In genomic region chr1:22862985-22863384, GRCm38 (mm10) we compare ENCODE assay signal across 20 mouse cellular contexts. TPM values are rescaled to one million over a fixed set of nuclear protein-coding genes. Genes with fewer than 3 reads are reported as not detected.
DNase-seq lines count a peak whose midpoint lies in the region; ATAC-seq and TF ChIP-seq lines count a peak whose summit lies in the region.
"Had no signal": no experiment of that assay in that cellular context is flagged by ENCODE, and none has a peak within 500 bp of the region (broad histone marks: within the 10 kb centered on the region; RNA-seq: fewer than 3 reads in every experiment).

No protein-coding gene starts in this region.

- no peaks in the 10 kb centered on the region for H3K36me3 ChIP-seq in MEL (ENCODE audit: control insufficient read depth in 1 of 2, insufficient read depth in 2 of 2, low read length in 2 of 2)
- no peaks in the 10 kb centered on the region for H3K36me3 ChIP-seq in heart, embryonic 13.5 days
- no peaks in the 10 kb centered on the region for H3K36me3 ChIP-seq in lung, postnatal 0 days (ENCODE audit: insufficient read depth, low read length)
- no peaks in the 10 kb centered on the region for H3K36me3 ChIP-seq in midbrain, embryonic 16.5 days (ENCODE audit: control insufficient read depth, insufficient read depth, low read length)
- H3K36me3 ChIP-seq: hindbrain, embryonic 13.5 days; limb, embryonic 10.5 days; lung, embryonic 15.5 days; neural tube, embryonic 13.5 days had no signal

- H3K4me3 ChIP-seq in MEL (ENCODE audit: control insufficient read depth in 1 of 2, insufficient read depth in 1 of 2, low read depth in 2 of 2, low read length in 2 of 2), result no peak overlapping the region
- no peak overlapping the region for H3K4me3 ChIP-seq in heart, embryonic 13.5 days
- H3K4me3 ChIP-seq in lung, postnatal 0 days (ENCODE audit: low read depth, low read length), result no peak overlapping the region
- no peak overlapping the region for H3K4me3 ChIP-seq in midbrain, embryonic 16.5 days (ENCODE audit: low read depth, low read length)
- H3K4me3 ChIP-seq: hindbrain, embryonic 13.5 days; limb, embryonic 10.5 days; lung, embryonic 15.5 days; neural tube, embryonic 13.5 days had no signal

- ATAC-seq in heart, embryonic 13.5 days (ENCODE audit: extremely low read depth, insufficient number of reproducible peaks, low FRiP score, low TSS enrichment), result no peak
- ATAC-seq in lung, postnatal 0 days, result no peak
- ATAC-seq in midbrain, embryonic 16.5 days, result no peak
- ATAC-seq: forebrain, embryonic 14.5 days; intestine, embryonic 16.5 days had no signal

- WGBS in heart, embryonic 13.5 days, result 14% methylated on average over 3 of the region's 3 CpGs
- 26% methylated on average over 3 of the region's 3 CpGs for WGBS in lung, postnatal 0 days
- WGBS in midbrain, embryonic 16.5 days, result 76% methylated on average over 3 of the region's 3 CpGs

- no peaks in the 10 kb centered on the region for H3K9me3 ChIP-seq in MEL (replicated peaks; ENCODE audit: insufficient read depth, low read length)
- H3K9me3 ChIP-seq in heart, embryonic 13.5 days, result peaks cover 1% of the 10 kb centered on the region; the same call in 1 of the 2 replicates
- H3K9me3 ChIP-seq in lung, postnatal 0 days (ENCODE audit: low read length), result no peaks in the 10 kb centered on the region
- no peaks in the 10 kb centered on the region for H3K9me3 ChIP-seq in midbrain, embryonic 16.5 days (replicated peaks; ENCODE audit: control insufficient read depth, low read length, poor library complexity, severe bottlenecking)
- H3K9me3 ChIP-seq: hindbrain, embryonic 13.5 days; limb, embryonic 10.5 days; lung, embryonic 15.5 days; neural tube, embryonic 13.5 days had no signal

- no peak overlapping the region for H3K4me2 ChIP-seq in heart, embryonic 13.5 days
- H3K4me2 ChIP-seq in lung, postnatal 0 days (replicated peaks; ENCODE audit: low read depth, low read length), result no peak overlapping the region
- H3K4me2 ChIP-seq in midbrain, embryonic 16.5 days (ENCODE audit: low read length), result no peak overlapping the region
- H3K4me2 ChIP-seq: hindbrain, embryonic 13.5 days; liver, embryonic 11.5 days; lung, embryonic 15.5 days; midbrain, embryonic 11.5 days; neural tube, embryonic 13.5 days had no signal

- H3K79me2 ChIP-seq in MEL (ENCODE audit: control insufficient read depth, insufficient read depth, low read length, poor library complexity), result no peaks in the 10 kb centered on the region

- no peak for TF ChIP-seq RAD21 in MEL (IDR thresholded peaks at IDR 0.05; ENCODE audit: low read depth, low read length)

- H3K4me1 ChIP-seq in MEL (ENCODE audit: control insufficient read depth in 1 of 2, insufficient read depth in 2 of 2, low read length in 2 of 2), result no peaks in the 10 kb centered on the region
- H3K4me1 ChIP-seq in heart, embryonic 13.5 days, result peaks cover 11% of the 10 kb centered on the region
- H3K4me1 ChIP-seq in lung, postnatal 0 days (ENCODE audit: insufficient read depth, low read depth, low read length), result no peaks in the 10 kb centered on the region
- no peaks in the 10 kb centered on the region for H3K4me1 ChIP-seq in midbrain, embryonic 16.5 days (ENCODE audit: control insufficient read depth, insufficient read depth, low read length)
- H3K4me1 ChIP-seq: hindbrain, embryonic 13.5 days; limb, embryonic 10.5 days; lung, embryonic 15.5 days; neural tube, embryonic 13.5 days had no signal

- TF ChIP-seq EP300 in MEL (IDR thresholded peaks at IDR 0.05; ENCODE audit: low read depth in 1 of 2, low read length in 2 of 2), result no peak
- no peak for TF ChIP-seq EP300 in lung, postnatal 0 days (IDR thresholded peaks at IDR 0.05)

- no peak overlapping the region for H3K9ac ChIP-seq in MEL (ENCODE audit: control insufficient read depth, low read depth, low read length, poor library complexity, severe bottlenecking)
- no peak overlapping the region for H3K9ac ChIP-seq in heart, embryonic 13.5 days
- no peak overlapping the region for H3K9ac ChIP-seq in lung, postnatal 0 days (replicated peaks; ENCODE audit: low read depth)
- no peak overlapping the region for H3K9ac ChIP-seq in midbrain, embryonic 16.5 days (ENCODE audit: low read depth, low read length)
- H3K9ac ChIP-seq: hindbrain, embryonic 13.5 days; lung, embryonic 15.5 days; neural tube, embryonic 13.5 days had no signal

- H3K27ac ChIP-seq in MEL (ENCODE audit: control insufficient read depth, low read depth, low read length), result no peak overlapping the region
- peak overlapping the region; percentile 33 for H3K27ac ChIP-seq in heart, embryonic 13.5 days (replicated peaks)
- H3K27ac ChIP-seq in lung, postnatal 0 days (ENCODE audit: low read length), result no peak overlapping the region
- no peak overlapping the region for H3K27ac ChIP-seq in midbrain, embryonic 16.5 days (ENCODE audit: low read length)
- H3K27ac ChIP-seq: hindbrain, embryonic 13.5 days; kidney, postnatal 0 days; limb, embryonic 10.5 days; lung, embryonic 15.5 days; neural tube, embryonic 13.5 days had no signal

- peak; percentile 8 to 23 for DNase-seq in cerebellum, postnatal 10 days
- no peak for DNase-seq in cerebellum, postnatal 25 days
- DNase-seq in MEL (ENCODE audit: low read depth, low spot score), result peak; percentile 4
- DNase-seq in lung, postnatal 0 days (ENCODE audit: low spot score), result peak; percentile 60
- no peak for DNase-seq in thymus, postnatal 4 days
- DNase-seq: adrenal gland, postnatal 14 days; cerebellum, adult 9-11 months; right cerebral cortex, postnatal 14 days had no signal

- TF ChIP-seq CTCF in MEL (IDR thresholded peaks at IDR 0.05 in 2 of 3, conservative IDR thresholded peaks at IDR 0.05 in 1 of 3; ENCODE audit: control insufficient read depth in 1 of 3, insufficient read depth in 1 of 3, low read depth in 2 of 3, low read length in 3 of 3, poor library complexity in 1 of 3, severe bottlenecking in 1 of 3), result no peak
- no peak for TF ChIP-seq CTCF in lung, postnatal 0 days (IDR thresholded peaks at IDR 0.05)

- no peaks in the 10 kb centered on the region for H3K27me3 ChIP-seq in MEL (ENCODE audit: control insufficient read depth in 1 of 2, insufficient read depth in 2 of 2, low read length in 2 of 2)
- no peaks in the 10 kb centered on the region for H3K27me3 ChIP-seq in heart, embryonic 13.5 days (replicated peaks)
- no peaks in the 10 kb centered on the region for H3K27me3 ChIP-seq in lung, postnatal 0 days (replicated peaks; ENCODE audit: insufficient read depth, low read length)
- no peaks in the 10 kb centered on the region for H3K27me3 ChIP-seq in midbrain, embryonic 16.5 days (ENCODE audit: control insufficient read depth, insufficient read depth, low read depth, low read length)
- H3K27me3 ChIP-seq: CH12.LX; hindbrain, embryonic 13.5 days; lung, embryonic 15.5 days; neural tube, embryonic 13.5 days had no signal

- no peak for TF ChIP-seq POLR2A in MEL (IDR thresholded peaks at IDR 0.05; ENCODE audit: control insufficient read depth in 1 of 2, insufficient read depth in 1 of 2, low read depth in 1 of 2, low read length in 2 of 2, poor library complexity in 1 of 2)

TF ChIP-seq in MEL, 35 proteins besides CTCF, POLR2A, EP300 and RAD21:
- TF ChIP-seq MYC (IDR thresholded peaks at IDR 0.05; ENCODE audit: low read depth, low read length), result no peak
- no peak for TF ChIP-seq SMC3 (IDR thresholded peaks at IDR 0.05; ENCODE audit: low read depth, low read length)
- no peak for TF ChIP-seq RCOR1 (IDR thresholded peaks at IDR 0.05; ENCODE audit: low read depth, low read length)
- no peak for TF ChIP-seq MAFK (IDR thresholded peaks at IDR 0.05; ENCODE audit: borderline replicate concordance, low read depth, low read length)
- no peak for TF ChIP-seq NELFE (IDR thresholded peaks at IDR 0.05; ENCODE audit: low read depth, low read length)
- TF ChIP-seq MAX (IDR thresholded peaks at IDR 0.05; ENCODE audit: low read length), result no peak
- TF ChIP-seq TBP (IDR thresholded peaks at IDR 0.05; ENCODE audit: low read depth, low read length), result no peak
- TF ChIP-seq ELF1 (IDR thresholded peaks at IDR 0.05; ENCODE audit: low read depth, low read length), result no peak
- TF ChIP-seq ZMIZ1 (IDR thresholded peaks at IDR 0.05; ENCODE audit: low read depth, low read length), result no peak
- no peak for TF ChIP-seq NRF1 (IDR thresholded peaks at IDR 0.05; ENCODE audit: insufficient read depth, low read depth, low read length, poor library complexity, severe bottlenecking)

RNA-seq across cellular contexts. Expression of gene Rims1, which starts 57.2 kb away (rescaled TPM):
- 0.10 and 0.31 TPM in 2 replicates for total RNA-seq in MEL (2012; rRNA removed)
- polyA plus RNA-seq in MEL (2012; ENCODE audit: insufficient read depth in 1 of 2, insufficient read length in 2 of 2, low read depth in 1 of 2, low replicate concordance in 2 of 2, missing spikeins in 1 of 2), result not detected
- 1.4 and 1.5 TPM in 2 replicates for polyA plus RNA-seq in heart, embryonic 13.5 days (2015; fragmentation: Nextera tagmentation; extraction: Ambion mirVana)
- 0.92 and 1.0 TPM in 2 replicates for polyA plus RNA-seq in lung, postnatal 0 days (2015; fragmentation: Nextera tagmentation; extraction: Ambion mirVana)
- polyA plus RNA-seq in midbrain, embryonic 16.5 days (2015; fragmentation: Nextera tagmentation; extraction: Ambion mirVana), result 18.4 and 19.7 TPM in 2 replicates
- total RNA-seq: CH12.LX had no signal

Comparison
In these comparisons a context has a peak if more than half of its experiments do, and no peak if none do; other contexts are left out.
1. DNase-seq: peak in cerebellum, postnatal 10 days (2 of 2), MEL (single experiment) and lung, postnatal 0 days (single experiment); none in cerebellum, postnatal 25 days (0 of 2) and thymus, postnatal 4 days (single experiment).